Mouse (Mus musculus) ES-Bruce4 (cell line): Measurements from ENCODE around the gene Polr3gl.

ENCODE experiments used
- CTCF ChIP-seq: IDR thresholded peaks from one replicate; pipeline ENCODE4 v1.8.1; 2011; ENCODE audit warnings: low read depth, low read length
- EP300 ChIP-seq: IDR thresholded peaks from 2 replicates; pipeline ENCODE4 v1.6.1; 2011; ENCODE audit warnings: low read depth, low read length; ENCODE audit not compliant: insufficient read depth

DNA sequence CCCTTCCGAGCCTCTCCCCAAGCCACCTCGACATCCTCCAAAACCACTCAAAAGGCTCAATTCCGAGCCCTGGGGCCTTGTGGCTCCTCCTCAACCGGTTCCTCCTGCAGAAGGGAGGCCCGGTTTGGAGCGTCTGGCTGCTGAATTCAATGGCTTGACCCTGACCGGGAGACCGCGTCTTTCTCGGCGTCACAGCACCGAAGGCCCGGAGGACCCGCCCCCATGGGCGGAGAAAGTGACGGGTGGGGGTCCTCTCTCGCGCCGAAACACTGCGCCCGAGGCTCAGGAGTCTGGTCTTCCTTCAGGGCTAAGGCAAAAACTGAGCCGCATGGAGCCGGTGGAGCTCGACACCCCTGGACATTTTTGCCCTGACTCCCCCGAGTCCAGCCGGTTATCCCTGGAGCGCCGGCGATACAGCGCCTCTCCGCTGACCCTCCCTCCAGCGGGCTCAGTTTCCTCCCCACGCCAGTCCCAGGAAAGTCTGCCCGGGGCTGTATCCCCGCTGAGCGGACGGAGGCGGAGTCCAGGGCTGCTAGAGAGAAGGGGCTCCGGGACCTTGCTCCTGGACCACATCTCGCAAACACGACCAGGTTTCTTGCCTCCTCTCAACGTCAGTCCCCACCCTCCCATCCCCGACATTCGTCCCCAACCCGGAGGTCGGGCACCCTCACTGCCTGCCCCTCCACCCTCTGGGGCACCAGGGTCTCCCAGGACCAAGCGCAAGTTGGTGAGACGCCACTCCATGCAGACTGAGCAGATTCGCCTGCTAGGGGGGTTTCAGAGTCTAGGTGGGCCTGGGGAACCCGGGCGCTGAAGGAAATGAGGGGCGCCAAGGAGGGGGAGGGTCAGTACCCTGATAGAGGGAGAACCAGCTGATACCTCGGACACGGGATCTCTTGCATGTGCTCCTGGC is 4.4 kb upstream of the Polr3gl start:
- TF ChIP-seq CTCF, result no peak
- TF ChIP-seq EP300, result no peak
